In genomic region chr3:59702614-59703110, GRCm38 (mm10) we compare ENCODE assay signal across 26 mouse cellular contexts. TPM values are rescaled to one million over a fixed set of nuclear protein-coding genes. Genes with fewer than 3 reads are reported as not detected.
DNase-seq lines count a peak whose midpoint lies in the region; ATAC-seq and TF ChIP-seq lines count a peak whose summit lies in the region.
"Had no signal": no experiment of that assay in that cellular context is flagged by ENCODE, and none has a peak within 500 bp of the region (broad histone marks: within the 10 kb centered on the region; RNA-seq: fewer than 3 reads in every experiment).

No protein-coding gene starts in this region.

- WGBS in spleen, adult 2 months: 28% methylated on average over 1 of the region's 1 CpGs
- 79% methylated on average over 1 of the region's 1 CpGs for WGBS in lung, adult 2 months
- WGBS in forebrain, embryonic 16.5 days: 95% methylated on average over 1 of the region's 1 CpGs

- TF ChIP-seq POLR2A in spleen, adult 2 months (IDR thresholded peaks at IDR 0.05; ENCODE audit: low read depth, low read length): no peak
- TF ChIP-seq POLR2A in lung, adult 2 months (IDR thresholded peaks at IDR 0.05; ENCODE audit: borderline replicate concordance, extremely low read depth, low read depth, low read length): no peak

- no peaks in the 10 kb centered on the region for H3K27me3 ChIP-seq in spleen, adult 2 months (ENCODE audit: control insufficient read depth, insufficient read depth, low read length)
- H3K27me3 ChIP-seq in forebrain, embryonic 16.5 days (replicated peaks; ENCODE audit: control insufficient read depth, insufficient read depth, low read length): no peaks in the 10 kb centered on the region
- H3K27me3 ChIP-seq: embryonic facial prominence, embryonic 12.5 days; embryonic facial prominence, embryonic 15.5 days; heart, embryonic 12.5 days; heart, embryonic 15.5 days; hindbrain, embryonic 15.5 days had no signal

- ATAC-seq in CD4-positive, CD25-positive, alpha-beta regulatory T cell, adult 4 months: peak; percentile 59
- no peak for ATAC-seq in forebrain, embryonic 16.5 days
- ATAC-seq: forebrain, embryonic 14.5 days had no signal

- H3K4me3 ChIP-seq in spleen, adult 2 months (ENCODE audit: extremely low read depth, insufficient read depth, insufficient read length): no peak overlapping the region
- H3K4me3 ChIP-seq in lung, adult 2 months (replicated peaks; ENCODE audit: extremely low read depth, low read depth, low read length): no peak overlapping the region
- H3K4me3 ChIP-seq in forebrain, embryonic 16.5 days (replicated peaks; ENCODE audit: low read length): no peak overlapping the region
- H3K4me3 ChIP-seq: embryonic facial prominence, embryonic 12.5 days; embryonic facial prominence, embryonic 15.5 days; heart, embryonic 12.5 days; heart, embryonic 15.5 days; hindbrain, embryonic 15.5 days had no signal

- H3K4me2 ChIP-seq in forebrain, embryonic 16.5 days (ENCODE audit: low read length): no peak overlapping the region
- H3K4me2 ChIP-seq: embryonic facial prominence, embryonic 12.5 days; embryonic facial prominence, embryonic 15.5 days; heart, embryonic 12.5 days; heart, embryonic 15.5 days; hindbrain, embryonic 15.5 days had no signal

- DNase-seq in spleen, adult 2 months (ENCODE audit: low read depth in 1 of 2, low spot score in 2 of 2): no peak
- DNase-seq in spleen, adult 12 weeks (ENCODE audit: low spot score): no peak
- peak; percentile 37 for DNase-seq in induced T-regulatory cell, adult 2 months (ENCODE audit: low read depth)
- no peak for DNase-seq in lung, adult 2 months
- no peak for DNase-seq in yolk sac, embryonic 10.5 days (ENCODE audit: low spot score)
- DNase-seq: adrenal gland, adult 2 months; adrenal gland, postnatal 14 days; cerebellum, adult 11 months; cerebellum, adult 2 months; cerebellum, adult 9-11 months; cerebellum, postnatal 25 days; gastrocnemius, postnatal 25 days; heart, adult 18-20 months; heart, postnatal 10 days; heart, postnatal 36 days had no signal

- H3K9ac ChIP-seq in forebrain, embryonic 16.5 days (replicated peaks; ENCODE audit: low read depth, low read length): no peak overlapping the region
- H3K9ac ChIP-seq: embryonic facial prominence, embryonic 12.5 days; embryonic facial prominence, embryonic 15.5 days; heart, embryonic 12.5 days; heart, embryonic 15.5 days; hindbrain, embryonic 15.5 days had no signal

- no peaks in the 10 kb centered on the region for H3K36me3 ChIP-seq in spleen, adult 2 months (ENCODE audit: control insufficient read depth, insufficient read depth, low read length)
- H3K36me3 ChIP-seq in forebrain, embryonic 16.5 days (ENCODE audit: control insufficient read depth, insufficient read depth): no peaks in the 10 kb centered on the region
- H3K36me3 ChIP-seq: embryonic facial prominence, embryonic 12.5 days; embryonic facial prominence, embryonic 15.5 days; heart, embryonic 12.5 days; heart, embryonic 15.5 days; hindbrain, embryonic 15.5 days had no signal

- no peaks in the 10 kb centered on the region for H3K4me1 ChIP-seq in spleen, adult 2 months (ENCODE audit: control insufficient read depth, insufficient read depth, insufficient read length)
- H3K4me1 ChIP-seq in lung, adult 2 months (ENCODE audit: control insufficient read depth, insufficient read depth, low read length): no peaks in the 10 kb centered on the region
- no peaks in the 10 kb centered on the region for H3K4me1 ChIP-seq in forebrain, embryonic 16.5 days (replicated peaks; ENCODE audit: control insufficient read depth, insufficient read depth, low read length)
- H3K4me1 ChIP-seq: embryonic facial prominence, embryonic 12.5 days; embryonic facial prominence, embryonic 15.5 days; heart, embryonic 12.5 days; heart, embryonic 15.5 days; hindbrain, embryonic 15.5 days had no signal

- peak overlapping the region; percentile 28; the same call in 1 of the 2 replicates for H3K27ac ChIP-seq in spleen, adult 2 months (ENCODE audit: insufficient read depth, low read length)
- H3K27ac ChIP-seq in forebrain, embryonic 16.5 days (ENCODE audit: low read length): no peak overlapping the region
- H3K27ac ChIP-seq: embryonic facial prominence, embryonic 12.5 days; embryonic facial prominence, embryonic 15.5 days; heart, embryonic 15.5 days; hindbrain, embryonic 15.5 days had no signal

- no peaks in the 10 kb centered on the region for H3K9me3 ChIP-seq in forebrain, embryonic 16.5 days (ENCODE audit: control insufficient read depth, low read length)
- H3K9me3 ChIP-seq: embryonic facial prominence, embryonic 12.5 days; embryonic facial prominence, embryonic 15.5 days; heart, embryonic 12.5 days; heart, embryonic 15.5 days; hindbrain, embryonic 15.5 days had no signal

- no peak for TF ChIP-seq CTCF in spleen, adult 2 months (IDR thresholded peaks at IDR 0.05; ENCODE audit: extremely low read depth, insufficient read depth, insufficient read length, insufficient replicate concordance)
- TF ChIP-seq CTCF in lung, adult 2 months (IDR thresholded peaks at IDR 0.05; ENCODE audit: insufficient read depth, low read length): no peak

RNA-seq across cellular contexts. Expression of gene Gm5538, which starts 26.9 kb away (rescaled TPM):
- polyA plus RNA-seq in spleen, adult 2 months (2012; rRNA removed): not detected in 2 replicates
- not detected for polyA plus RNA-seq in CD4-positive, CD25-positive, alpha-beta regulatory T cell, adult 4 months (2017; shearing (Covaris generic))
- polyA plus RNA-seq in lung, adult 2 months (2012; rRNA removed): not detected in 2 replicates
- polyA plus RNA-seq in forebrain, embryonic 16.5 days (2015; fragmentation: Nextera tagmentation; extraction: Ambion mirVana): not detected in 2 replicates
- polyA plus RNA-seq: adrenal gland, adult 2 months; cerebellum, adult 2 months; embryonic facial prominence, embryonic 12.5 days; embryonic facial prominence, embryonic 15.5 days; forebrain, embryonic 11.5 days; forebrain, embryonic 14.5 days; gonadal fat pad, adult 2 months; heart, embryonic 12.5 days; heart, embryonic 15.5 days; hindbrain, embryonic 11.5 days; hindbrain, embryonic 15.5 days had no signal
